Mouse (Mus musculus): Measurements from ENCODE around the gene Nap1l1. TPM values are rescaled to one million over a fixed set of nuclear protein-coding genes. Genes with fewer than 3 reads are reported as not detected.

Nap1l1 gene
- total and polyA plus RNA-seq, 3 experiments: 196 to 1,342 (median 360) TPM

DNA sequence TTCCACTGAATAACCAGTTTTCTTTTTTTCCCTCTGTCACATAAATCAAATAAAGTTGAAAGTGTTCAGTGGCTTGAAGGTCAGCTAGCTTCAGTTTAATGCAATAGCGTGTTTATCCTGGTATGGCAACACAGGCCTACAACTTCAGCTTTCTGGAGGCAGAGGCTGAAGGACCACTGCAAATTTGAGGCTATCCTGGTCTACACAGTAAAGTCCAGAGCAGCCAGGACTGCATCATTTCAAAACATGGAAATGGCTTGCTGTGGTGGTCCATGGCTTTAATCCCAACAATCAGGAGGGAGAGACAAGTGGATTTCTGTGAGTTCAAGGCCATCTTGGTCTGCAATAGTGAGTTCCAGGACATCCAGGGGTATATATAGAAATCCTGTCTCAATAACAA is 46.5 kb upstream of the Nap1l1 start:
- DNase-seq (ENCODE audit: extremely low read depth): no peak
- Histone ChIP-seq H3K27ac (ENCODE audit: insufficient read depth, low read depth) (no peak overlapping the region), H3K4me1 (ENCODE audit: control insufficient read depth in 1 of 2, insufficient read depth in 2 of 2) (peaks cover 0 to 8% of the 10 kb centered on the region in 2 experiments; a peak in 1 of 4 replicates), H3K27me3 (replicated peaks) (no peaks in the 10 kb centered on the region), H3K4me2 (ENCODE audit: insufficient read depth, low read depth, poor library complexity, severe bottlenecking) (no peak overlapping the region), H3K4me3 (replicated peaks in 1 of 3; ENCODE audit: low read depth in 2 of 3, low read length in 2 of 3, poor library complexity in 1 of 3) (no peak overlapping the region), H3K9ac (ENCODE audit: insufficient read depth, low read depth) (no peak overlapping the region), H3K36me3 (replicated peaks in 1 of 2; ENCODE audit: control insufficient read depth in 1 of 2, insufficient read depth in 1 of 2, low read length in 1 of 2) (no peaks in the 10 kb centered on the region), H3K79me2 (replicated peaks; ENCODE audit: control insufficient read depth, extremely low read depth, insufficient read depth, poor library complexity, severe bottlenecking) (no peaks in the 10 kb centered on the region), H3K9me3 (replicated peaks; ENCODE audit: low read length) (peaks cover 3% of the 10 kb centered on the region)
- TF ChIP-seq ZKSCAN1 (IDR thresholded peaks at IDR 0.05; ENCODE audit: borderline replicate concordance, low read depth, low read length) (no peak), JUND (conservative IDR thresholded peaks at IDR 0.05; ENCODE audit: low read depth, low read length) (no peak), POLR2AphosphoS2 (IDR thresholded peaks at IDR 0.05; ENCODE audit: low read depth, low read length) (no peak), NELFE (IDR thresholded peaks at IDR 0.05; ENCODE audit: low read depth, low read length) (no peak), TCF12 (IDR thresholded peaks at IDR 0.05; ENCODE audit: low read depth, low read length) (no peak), ETS1 (conservative IDR thresholded peaks at IDR 0.05; ENCODE audit: low read depth, low read length) (no peak), ZMIZ1 (IDR thresholded peaks at IDR 0.05; ENCODE audit: low read depth, low read length) (no peak), BHLHE40 (IDR thresholded peaks at IDR 0.05; ENCODE audit: low read depth, low read length) (no peak), MAFK (IDR thresholded peaks at IDR 0.05; ENCODE audit: insufficient replicate concordance, low read length) (no peak)
- dilution Hi-C loops (cut with MboI; ENCODE audit: extremely low pct_ligation_motif_present, extremely low pct_unique_long_range_greater_than_20kb, low sequenced_read_pairs): no loop called here
- in situ Hi-C loops (cut with MboI; ENCODE audit: low pct_ligation_motif_present, low pct_unique_long_range_greater_than_20kb, low sequenced_read_pairs): no loop called here

- Histone ChIP-seq H3K4me3 (replicated peaks in 1 of 3; ENCODE audit: low read depth in 2 of 3, low read length in 2 of 3, poor library complexity in 1 of 3) (no peak overlapping the region), H3K27ac (ENCODE audit: insufficient read depth, low read depth) (no peak overlapping the region), H3K27me3 (replicated peaks) (no peaks in the 10 kb centered on the region), H3K4me2 (ENCODE audit: insufficient read depth, low read depth, poor library complexity, severe bottlenecking) (no peak overlapping the region), H3K9ac (ENCODE audit: insufficient read depth, low read depth) (no peak overlapping the region), H3K79me2 (replicated peaks; ENCODE audit: control insufficient read depth, extremely low read depth, insufficient read depth, poor library complexity, severe bottlenecking) (no peaks in the 10 kb centered on the region), H3K4me1 (ENCODE audit: control insufficient read depth in 1 of 2, insufficient read depth in 2 of 2) (no peaks in the 10 kb centered on the region), H3K9me3 (replicated peaks; ENCODE audit: low read length) (no peaks in the 10 kb centered on the region), H3K36me3 (replicated peaks in 1 of 2; ENCODE audit: control insufficient read depth in 1 of 2, insufficient read depth in 1 of 2, low read length in 1 of 2) (no peaks in the 10 kb centered on the region)
- in situ Hi-C loops (cut with MboI; ENCODE audit: low pct_ligation_motif_present, low pct_unique_long_range_greater_than_20kb, low sequenced_read_pairs) (no loop called here), dilution Hi-C loops (cut with MboI; ENCODE audit: extremely low pct_ligation_motif_present, extremely low pct_unique_long_range_greater_than_20kb, low sequenced_read_pairs) (no loop called here)
- no peak for DNase-seq (ENCODE audit: extremely low read depth)
- TF ChIP-seq CHD2 (IDR thresholded peaks at IDR 0.05; ENCODE audit: low read length): no peak
- TF ChIP-seq USF1 (IDR thresholded peaks at IDR 0.05; ENCODE audit: low read depth, low read length): no peak
- TF ChIP-seq E2F4 (IDR thresholded peaks at IDR 0.05; ENCODE audit: insufficient replicate concordance, low read depth, low read length): no peak
- no peak for TF ChIP-seq GABPA (IDR thresholded peaks at IDR 0.05; ENCODE audit: insufficient replicate concordance, low read depth, low read length)
- no peak for TF ChIP-seq MYC (IDR thresholded peaks at IDR 0.05; ENCODE audit: low read depth, low read length)
- TF ChIP-seq CTCF (conservative IDR thresholded peaks at IDR 0.05 in 1 of 2, IDR thresholded peaks at IDR 0.05 in 1 of 2; ENCODE audit: low read depth in 2 of 2, low read length in 2 of 2): no peak
- TF ChIP-seq ETS1 (conservative IDR thresholded peaks at IDR 0.05; ENCODE audit: low read depth, low read length): no peak
- no peak for TF ChIP-seq HCFC1 (IDR thresholded peaks at IDR 0.05; ENCODE audit: low read depth, low read length)
- no peak for TF ChIP-seq EP300 (IDR thresholded peaks at IDR 0.05; ENCODE audit: low read length)
- TF ChIP-seq ZNF384 (IDR thresholded peaks at IDR 0.05; ENCODE audit: low read depth, low read length): no peak
- TF ChIP-seq POLR2A (IDR thresholded peaks at IDR 0.05; ENCODE audit: low read depth, low read length): no peak
- TF ChIP-seq JUN (IDR thresholded peaks at IDR 0.05; ENCODE audit: insufficient read depth, low read depth, low read length): no peak
- TF ChIP-seq POLR2AphosphoS2 (IDR thresholded peaks at IDR 0.05; ENCODE audit: low read depth, low read length): no peak
- TF ChIP-seq USF2 (conservative IDR thresholded peaks at IDR 0.05; ENCODE audit: low read depth, low read length): no peak
- no peak for TF ChIP-seq MAZ (IDR thresholded peaks at IDR 0.05; ENCODE audit: low read depth, low read length)
- no peak for TF ChIP-seq ZC3H11A (IDR thresholded peaks at IDR 0.05; ENCODE audit: low read depth, low read length)
- no peak for TF ChIP-seq NRF1 (IDR thresholded peaks at IDR 0.05; ENCODE audit: low read depth, low read length)
- no peak for TF ChIP-seq SIN3A (IDR thresholded peaks at IDR 0.05; ENCODE audit: low read length)
- TF ChIP-seq IRF4 (IDR thresholded peaks at IDR 0.05; ENCODE audit: low read depth, low read length): no peak
- no peak for TF ChIP-seq UBTF (IDR thresholded peaks at IDR 0.05; ENCODE audit: low read depth, low read length)
Measured at GRCm38 (mm10) chr10:111433502-111433901, 39.5 kb upstream of the Nap1l1 start.
